Mouse (Mus musculus) erythroblast, embryonic 14.5 days (primary cell): Measurements from ENCODE around the gene Fancg.

ENCODE experiments used
- GATA1 ChIP-seq: IDR thresholded peaks from 2 replicates; pipeline ENCODE4 v1.6.1; 2012; ENCODE audit warnings: low read length, inconsistent platforms, mixed read lengths
- TAL1 ChIP-seq: IDR thresholded peaks from 3 replicates; pipeline ENCODE4 v1.6.1; 2012; ENCODE audit warnings: low read length, inconsistent platforms, mixed read lengths

- TF ChIP-seq TAL1 (no peak), GATA1 (no peak)
Observed at GRCm38 (mm10) chr4:43029121-43029520, 18.8 kb upstream of the Fancg start.
